Mouse (Mus musculus) liver, embryonic 14.5 days (tissue): ENCODE results near the gene Ptn. TPM values are rescaled to one million over a fixed set of nuclear protein-coding genes. Genes with fewer than 3 reads are reported as not detected.
"Not testable (repeated sequence)": the region's sequence is repeated elsewhere in the genome, so short reads cannot be mapped to it uniquely, and the experiment has no call there.

ENCODE experiments used
- ATAC-seq: fragments of 200-750 bp; cut with Nextera tagmentation; 2 replicates; pipeline ENCODE4 v1.8.0; 2017; ENCODE audit warnings: moderate number of reproducible peaks, mild to moderate bottlenecking, moderate library complexity; ENCODE audit not compliant: insufficient read depth
- DNase-seq, 3 experiments: peaks; one replicate each; pipeline ENCODE4 v3.0.0-alpha.2; 2012 to 2013; ENCODE audit warnings: low read depth in 3 of 3, low spot score in 3 of 3
- H3K27ac ChIP-seq: fragments of 300-500 bp; sonication (generic); 2 replicates; pipeline ENCODE4 v1.5.1; 2014; ENCODE audit warnings: moderate library complexity, mild to moderate bottlenecking, control low read depth, inconsistent platforms
- H3K27me3 ChIP-seq: fragments of 300-500 bp; sonication (generic); 2 replicates; pipeline ENCODE4 v1.6.1; 2014; ENCODE audit warnings: mild to moderate bottlenecking, low read length, moderate library complexity; ENCODE audit not compliant: control insufficient read depth, insufficient read depth
- H3K36me3 ChIP-seq: fragments of 300-500 bp; sonication (generic); replicated peaks from 2 replicates; pipeline ENCODE4 v1.6.1; 2014; ENCODE audit warnings: low read depth; ENCODE audit not compliant: control insufficient read depth, insufficient read depth
- H3K4me1 ChIP-seq, 2 experiments: fragments of 200-500 bp in 1 of 2; fragments of 300-500 bp in 1 of 2; sonication (generic) in 1 of 2; replicated peaks; 2 replicates each; pipeline ENCODE4 v1.6.1; 2012 to 2014; ENCODE audit warnings: antibody characterized with exemption in 1 of 2, inconsistent platforms in 1 of 2, low read length in 1 of 2; ENCODE audit not compliant: control insufficient read depth in 2 of 2, insufficient read depth in 2 of 2
- H3K4me2 ChIP-seq: fragments of 300-500 bp; sonication (generic); 2 replicates; pipeline ENCODE4 v1.6.1; 2014; ENCODE audit warnings: low read depth, mild to moderate bottlenecking, control low read depth, moderate library complexity
- H3K4me3 ChIP-seq, 2 experiments: fragments of 200-500 bp in 1 of 2; fragments of 300-500 bp in 1 of 2; sonication (generic) in 1 of 2; 2 replicates each; pipeline ENCODE4 v1.5.1; 2012 to 2014; ENCODE audit warnings: low read depth in 2 of 2, low read length in 2 of 2, mild to moderate bottlenecking in 2 of 2, control low read depth in 1 of 2, inconsistent platforms in 1 of 2, moderate library complexity in 1 of 2; ENCODE audit not compliant: insufficient read depth in 1 of 2
- H3K9ac ChIP-seq: fragments of 300-500 bp; sonication (generic); replicated peaks from 2 replicates; pipeline ENCODE4 v1.6.1; 2014; ENCODE audit warnings: mild to moderate bottlenecking, control low read depth, moderate library complexity
- H3K9me3 ChIP-seq: fragments of 300-500 bp; sonication (generic); 2 replicates; pipeline ENCODE4 v1.6.1; 2016; ENCODE audit warnings: low read length, mixed read lengths; ENCODE audit not compliant: control insufficient read depth
- CTCF ChIP-seq: IDR thresholded peaks from 2 replicates; pipeline ENCODE4 v1.5.1; 2016; ENCODE audit warnings: antibody characterized with exemption, low read depth, control low read depth
- EP300 ChIP-seq: IDR thresholded peaks from 2 replicates; pipeline ENCODE4 v1.6.1; 2016; ENCODE audit warnings: antibody characterized with exemption, low read depth
- WGBS: fragments of 180-500 bp; shearing (Covaris S2); extraction: QIAGEN DNeasy Blood & Tissue Kit; methylation state at CpG from one replicate; pipeline ENCODE4 v1.1.7; 2014; ENCODE audit not compliant: insufficient replicate concordance; 5-methylcytosine and 5-hydroxymethylcytosine counted together
- polyA plus RNA-seq, 2 experiments: library from polyadenylated mRNA; depleted of rRNA in 1 of 2; stranded (reverse) in 1 of 2; unstranded in 1 of 2; fragments of >200 nt; fragmentation: Nextera tagmentation in 1 of 2; extraction: Ambion mirVana in 1 of 2; gene quantifications; 2 replicates each; pipeline versions ENCODE4 v1.2.1 to v1.2.3; 2012 to 2014

Gene Ptn
- polyA plus RNA-seq, 2 experiments: 7.9 to 9.4 TPM

GRCm38 (mm10) chr6:36766941-36767340, 43.1 kb downstream of the Ptn start:
- H3K4me1 ChIP-seq: no peaks in the 10 kb centered on the region
- H3K4me3 ChIP-seq: no peak overlapping the region
- no peak overlapping the region for H3K27ac ChIP-seq
- no peaks in the 10 kb centered on the region for H3K36me3 ChIP-seq
- no peaks in the 10 kb centered on the region for H3K27me3 ChIP-seq
- no peak overlapping the region for H3K4me2 ChIP-seq
- no peaks in the 10 kb centered on the region for H3K9me3 ChIP-seq
- ATAC-seq (no peak), DNase-seq (no peak)
- 58% methylated on average over 3 of the region's 3 CpGs for WGBS
- H3K9ac ChIP-seq: no peak overlapping the region
- TF ChIP-seq CTCF: no peak
- no peak for TF ChIP-seq EP300

DNA sequence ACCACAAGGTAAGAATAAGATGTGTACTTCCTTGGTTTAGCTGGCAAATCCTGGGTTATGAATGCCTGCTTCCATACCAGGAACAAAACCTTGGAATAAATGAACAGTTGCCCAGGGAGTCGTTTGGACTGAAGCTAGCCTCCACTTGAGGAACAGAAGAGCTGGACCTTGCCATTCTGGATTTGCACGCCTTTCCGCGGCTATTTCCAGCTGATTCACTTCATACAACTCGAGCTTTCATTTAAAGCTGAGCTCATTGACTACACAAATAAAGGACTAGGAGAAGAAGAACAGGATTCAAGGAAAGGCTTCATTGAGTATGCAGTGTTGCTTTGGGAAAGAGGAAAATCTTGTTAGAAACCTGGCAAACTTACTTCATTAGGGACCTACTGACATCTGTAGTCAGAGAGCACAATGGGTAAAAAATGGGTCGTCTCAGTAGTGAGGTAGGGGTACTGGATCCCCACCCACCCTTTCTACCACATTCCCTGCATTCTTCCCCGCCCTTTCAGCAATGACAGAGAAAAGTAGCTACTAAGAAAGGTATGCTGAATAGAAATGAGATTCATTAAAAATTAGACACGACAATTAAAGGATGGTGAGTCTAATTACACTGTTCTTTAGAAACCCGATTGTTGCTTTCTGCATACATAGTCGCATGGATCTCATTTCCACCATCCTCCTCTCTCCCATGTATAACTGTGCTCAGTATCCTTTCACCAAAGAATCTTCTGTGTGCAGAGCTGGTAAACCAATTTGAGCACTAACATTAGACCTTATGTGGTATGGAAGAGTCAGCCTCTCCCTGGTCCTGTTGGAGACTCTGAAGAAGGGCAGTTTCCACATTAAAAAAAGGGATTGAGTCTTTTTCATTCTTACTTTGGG, 54.8 kb downstream of the Ptn start:
- ATAC-seq (no peak), DNase-seq (no peak)
- Histone ChIP-seq H3K9ac (no peak overlapping the region), H3K36me3 (no peaks in the 10 kb centered on the region), H3K27me3 (no peaks in the 10 kb centered on the region), H3K4me1 (no peaks in the 10 kb centered on the region), H3K4me3 (no peak overlapping the region), H3K9me3 (no peaks in the 10 kb centered on the region), H3K27ac (no peak overlapping the region), H3K4me2 (no peak overlapping the region)
- no peak for TF ChIP-seq EP300
- TF ChIP-seq CTCF: no peak
- 58% methylated on average over 10 of the region's 10 CpGs for WGBS

GRCm38 (mm10) chr6:36752887-36753286, 57.1 kb downstream of the Ptn start:
- no peaks in the 10 kb centered on the region for H3K4me1 ChIP-seq
- H3K9me3 ChIP-seq: no peaks in the 10 kb centered on the region
- H3K9ac ChIP-seq: no peak overlapping the region
- H3K4me3 ChIP-seq: no peak overlapping the region
- no peaks in the 10 kb centered on the region for H3K36me3 ChIP-seq
- no peak overlapping the region for H3K27ac ChIP-seq
- ATAC-seq: no peak
- no peak for TF ChIP-seq EP300
- no peak for TF ChIP-seq CTCF
- 56% methylated on average over 6 of the region's 6 CpGs for WGBS
- no peak for DNase-seq
- no peaks in the 10 kb centered on the region for H3K27me3 ChIP-seq
- no peak overlapping the region for H3K4me2 ChIP-seq

- no peak for ATAC-seq
- no peaks in the 10 kb centered on the region for H3K9me3 ChIP-seq
- no peak overlapping the region for H3K4me2 ChIP-seq
- DNase-seq: no peak
- no peak overlapping the region for H3K27ac ChIP-seq
- TF ChIP-seq CTCF (no peak), EP300 (no peak)
- H3K27me3 ChIP-seq: no peaks in the 10 kb centered on the region
- no peaks in the 10 kb centered on the region for H3K4me1 ChIP-seq
- no peak overlapping the region for H3K4me3 ChIP-seq
- 75% methylated on average over 5 of the region's 5 CpGs for WGBS
- H3K36me3 ChIP-seq: no peaks in the 10 kb centered on the region
- H3K9ac ChIP-seq: no peak overlapping the region
Observed at GRCm38 (mm10) chr6:36739811-36740210, 70.2 kb downstream of the Ptn start.

- no peak for DNase-seq
- Histone ChIP-seq H3K9ac (no peak overlapping the region), H3K27ac (no peak overlapping the region), H3K4me3 (no peak overlapping the region), H3K27me3 (no peaks in the 10 kb centered on the region), H3K4me1 (no peaks in the 10 kb centered on the region), H3K9me3 (no peaks in the 10 kb centered on the region), H3K4me2 (no peak overlapping the region), H3K36me3 (no peaks in the 10 kb centered on the region)
- no peak for ATAC-seq
- no peak for TF ChIP-seq CTCF
- no peak for TF ChIP-seq EP300
- WGBS: 55% methylated on average over 2 of the region's 2 CpGs
Observed at GRCm38 (mm10) chr6:36736763-36737162, 73.3 kb downstream of the Ptn start.

GRCm38 (mm10) chr6:36735622-36736021, 74.4 kb downstream of the Ptn start:
- not testable (repeated sequence) for H3K27me3 ChIP-seq, DNase-seq, ATAC-seq, H3K4me3 ChIP-seq, H3K9ac ChIP-seq, H3K36me3 ChIP-seq, H3K9me3 ChIP-seq, H3K4me2 ChIP-seq, H3K27ac ChIP-seq, H3K4me1 ChIP-seq
- WGBS: 46% methylated on average over 4 of the region's 4 CpGs

DNA sequence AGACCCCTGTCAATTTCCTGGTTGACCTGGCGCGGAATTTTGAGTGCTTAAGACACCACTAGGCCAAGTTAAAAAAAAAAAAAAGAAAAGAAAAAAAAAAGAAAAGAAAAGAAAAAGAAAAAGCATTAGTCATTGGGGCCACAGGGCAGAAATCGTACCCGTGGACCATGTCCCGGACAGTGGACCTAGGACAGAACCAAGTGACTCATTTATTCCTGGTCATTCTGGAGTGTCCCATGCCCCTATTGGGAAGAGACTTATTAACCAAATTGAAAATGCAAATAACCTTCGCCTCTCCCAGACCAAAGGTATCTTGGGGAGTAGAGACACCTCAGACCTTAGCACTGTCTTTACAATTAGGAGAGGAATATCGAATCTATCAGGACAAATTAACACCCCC, 80.2 kb downstream of the Ptn start:
- H3K27me3 ChIP-seq, H3K4me3 ChIP-seq, ATAC-seq, H3K36me3 ChIP-seq, DNase-seq, H3K4me1 ChIP-seq, H3K4me2 ChIP-seq, H3K27ac ChIP-seq, H3K9me3 ChIP-seq, H3K9ac ChIP-seq: not testable (repeated sequence)
- 61% methylated on average over 7 of the region's 7 CpGs for WGBS
